Mouse (Mus musculus): ENCODE measurements at regions not wholly inside any gene's neighbourhood (a gene's known extent, or its start where the extent isn't known, plus 50 kb on each side); places are given as distances from the start of the nearest gene placed in this dataset.
A peak's percentile ranks its signal among the peaks of the same experiment; 100 is the strongest.

GRCm38 (mm10) chr2:45650271-45650985, 533.2 kb upstream of the Zeb2 start:
- DNase-seq (ENCODE audit: low spot score in 2 of 2): peak; percentile 38 to 71

- no peak for DNase-seq (ENCODE audit: low spot score in 2 of 2)
Measured at GRCm38 (mm10) chr2:45647846-45648245, 530.7 kb upstream of the Zeb2 start.

GRCm38 (mm10) chr2:45630081-45630480, 512.9 kb upstream of the Zeb2 start:
- no peak for DNase-seq (ENCODE audit: low spot score in 2 of 2)

- no peak for DNase-seq (ENCODE audit: low spot score in 2 of 2)
Measured at GRCm38 (mm10) chr2:45629616-45630015, 512.4 kb upstream of the Zeb2 start.

GRCm38 (mm10) chr2:45623056-45623455, 505.9 kb upstream of the Zeb2 start:
- DNase-seq (ENCODE audit: low spot score in 2 of 2): no peak

- DNase-seq (ENCODE audit: low spot score in 2 of 2): no peak
Measured at GRCm38 (mm10) chr2:45608926-45609325, 491.7 kb upstream of the Zeb2 start.

- no peak for DNase-seq (ENCODE audit: low spot score in 2 of 2)
Measured at GRCm38 (mm10) chr2:45607393-45607792, 490.2 kb upstream of the Zeb2 start.

GRCm38 (mm10) chr2:45601332-45601900, 484.2 kb upstream of the Zeb2 start:
- no peak for DNase-seq (ENCODE audit: low spot score in 2 of 2)

- no peak for DNase-seq (ENCODE audit: low spot score in 2 of 2)
Measured at GRCm38 (mm10) chr2:45593765-45594164, 476.6 kb upstream of the Zeb2 start.

- no peak for DNase-seq (ENCODE audit: low spot score in 2 of 2)
Measured at GRCm38 (mm10) chr2:45590980-45591379, 473.8 kb upstream of the Zeb2 start.

- no peak for DNase-seq (ENCODE audit: low spot score in 2 of 2)
Measured at GRCm38 (mm10) chr2:45588248-45588647, 471.1 kb upstream of the Zeb2 start.

- DNase-seq (ENCODE audit: low spot score in 2 of 2): no peak
Measured at GRCm38 (mm10) chr2:45586588-45587200, 469.5 kb upstream of the Zeb2 start.

GRCm38 (mm10) chr2:45581549-45581925, 464.3 kb upstream of the Zeb2 start:
- DNase-seq (ENCODE audit: low spot score in 2 of 2): no peak

- DNase-seq (ENCODE audit: low spot score in 2 of 2): peak; percentile 5 to 15
Measured at GRCm38 (mm10) chr2:45580838-45581548, 463.8 kb upstream of the Zeb2 start.

GRCm38 (mm10) chr2:45572906-45573305, 455.7 kb upstream of the Zeb2 start:
- no peak for DNase-seq (ENCODE audit: low spot score in 2 of 2)

GRCm38 (mm10) chr2:45554707-45555106, 437.5 kb upstream of the Zeb2 start:
- no peak for DNase-seq (ENCODE audit: low spot score in 2 of 2)

- no peak for DNase-seq (ENCODE audit: low spot score in 2 of 2)
Measured at GRCm38 (mm10) chr2:45541394-45541793, 424.2 kb upstream of the Zeb2 start.

- peak; percentile 16 to 53 for DNase-seq (ENCODE audit: low spot score in 2 of 2)
Measured at GRCm38 (mm10) chr2:45538950-45539349, 421.8 kb upstream of the Zeb2 start.

GRCm38 (mm10) chr2:45537722-45538121, 420.5 kb upstream of the Zeb2 start:
- DNase-seq (ENCODE audit: low spot score in 2 of 2): no peak

- DNase-seq (ENCODE audit: low spot score in 2 of 2): no peak
Measured at GRCm38 (mm10) chr2:45534806-45535205, 417.6 kb upstream of the Zeb2 start.

- no peak for DNase-seq (ENCODE audit: low spot score in 2 of 2)
Measured at GRCm38 (mm10) chr2:45522310-45522709, 405.1 kb upstream of the Zeb2 start.

GRCm38 (mm10) chr2:45519550-45520152, 402.5 kb upstream of the Zeb2 start:
- DNase-seq (ENCODE audit: low spot score in 2 of 2): no peak

Data from layer of hippocampus, postnatal 14 days (tissue).